Mouse (Mus musculus) bone marrow macrophage, adult 2 months (primary cell): ENCODE measurements around the gene Gpsm2. TPM values are rescaled to one million over a fixed set of nuclear protein-coding genes. Genes with fewer than 3 reads are reported as not detected.
"Not testable (repeated sequence)": the region's sequence is repeated elsewhere in the genome, so short reads cannot be mapped to it uniquely, and the experiment has no call there.

Experiments used
- H3K27ac ChIP-seq: 2 replicates; pipeline ENCODE4 v1.5.1; 2012; ENCODE audit warnings: low read depth, low read length; ENCODE audit not compliant: insufficient read depth
- H3K4me1 ChIP-seq: 2 replicates; pipeline ENCODE4 v1.6.1; 2012; ENCODE audit warnings: low read length; ENCODE audit not compliant: control insufficient read depth, insufficient read depth
- H3K4me3 ChIP-seq: 2 replicates; pipeline ENCODE4 v1.5.1; 2012; ENCODE audit warnings: mild to moderate bottlenecking, low read length, moderate library complexity; ENCODE audit not compliant: insufficient read depth
- CTCF ChIP-seq: IDR thresholded peaks from 2 replicates; pipeline ENCODE4 v1.5.1; 2012; ENCODE audit warnings: low read depth, mild to moderate bottlenecking, low read length, moderate library complexity
- POLR2A ChIP-seq: IDR thresholded peaks from 2 replicates; pipeline ENCODE4 v1.6.1; 2012; ENCODE audit warnings: mild to moderate bottlenecking, low read depth, low read length, borderline replicate concordance
- polyA plus RNA-seq: library from polyadenylated mRNA; stranded (reverse); fragments of >200 nt; gene quantifications from 2 replicates; pipeline ENCODE4 v1.2.4, GENCODE M21; 2012; ENCODE audit not compliant: missing spikeins, insufficient read depth, insufficient read length

The Gpsm2 gene
- polyA plus RNA-seq, 1 experiment = 12.8 TPM

DNA sequence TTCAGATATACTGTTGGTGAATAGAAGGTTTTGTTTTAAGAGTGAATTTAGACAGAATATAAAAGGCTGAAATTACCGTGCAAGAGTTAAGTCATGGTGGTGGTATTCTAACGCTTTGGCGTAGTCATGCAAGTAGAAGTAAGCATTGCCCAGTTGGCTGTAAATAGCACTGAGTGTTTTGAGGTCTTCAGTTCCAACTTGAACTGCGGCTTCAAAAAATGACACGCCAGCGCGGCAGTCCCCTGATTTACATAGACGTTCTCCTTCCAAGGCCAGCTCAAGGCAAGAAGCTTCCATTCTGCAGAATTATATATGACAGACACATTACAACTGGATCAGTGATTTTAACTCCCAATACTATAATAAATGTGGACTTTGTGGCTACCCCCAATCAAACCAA is 19.3 kb downstream of the Gpsm2 start:
- H3K4me3 ChIP-seq = no peak overlapping the region
- TF ChIP-seq POLR2A (no peak), CTCF (no peak)
- H3K4me1 ChIP-seq = no peaks in the 10 kb centered on the region
- H3K27ac ChIP-seq = no peak overlapping the region

DNA sequence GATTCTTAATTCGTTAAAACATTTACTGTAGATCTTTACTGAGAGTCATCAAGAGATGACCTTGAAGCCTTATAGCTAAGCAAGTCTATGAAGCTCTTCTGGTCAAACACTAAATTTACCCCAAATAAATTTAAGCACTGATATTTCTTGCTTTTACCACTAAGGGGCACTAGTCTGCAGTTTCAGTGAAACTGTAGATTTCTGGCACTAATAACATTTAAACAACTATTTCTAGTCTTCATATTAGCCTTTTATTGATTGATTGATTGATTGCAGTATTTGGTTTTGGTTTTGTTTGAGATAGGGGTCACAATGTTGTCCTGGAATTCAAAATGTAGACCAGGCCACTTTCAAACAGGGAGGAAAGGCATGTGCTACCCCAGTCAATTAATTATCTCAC is 20.9 kb downstream of the Gpsm2 start:
- Histone ChIP-seq H3K27ac (no peak overlapping the region), H3K4me3 (no peak overlapping the region), H3K4me1 (no peaks in the 10 kb centered on the region)
- TF ChIP-seq POLR2A (no peak), CTCF (no peak)

DNA sequence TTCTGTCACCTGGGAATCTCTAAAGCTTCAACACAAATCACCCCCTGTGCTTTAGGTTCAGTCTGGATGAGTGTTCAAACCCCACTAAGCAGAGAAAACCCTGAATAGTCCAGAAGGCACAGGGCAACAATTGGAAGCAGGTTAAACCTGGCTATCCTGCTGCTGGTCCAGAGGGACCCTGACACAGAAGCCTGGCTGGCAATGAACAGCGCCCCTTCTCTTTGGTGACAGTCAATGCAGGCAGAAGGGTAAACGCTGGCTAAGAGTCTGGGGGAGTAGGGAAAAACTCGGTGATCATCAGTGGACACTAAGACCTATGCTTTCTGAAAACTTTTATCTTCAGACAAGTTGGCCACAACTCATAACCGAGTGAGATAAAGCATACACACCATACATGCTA is 22.3 kb downstream of the Gpsm2 start:
- no peak for TF ChIP-seq CTCF
- TF ChIP-seq POLR2A = no peak
- Histone ChIP-seq H3K4me1 (no peaks in the 10 kb centered on the region), H3K4me3 (no peak overlapping the region), H3K27ac (no peak overlapping the region)

DNA sequence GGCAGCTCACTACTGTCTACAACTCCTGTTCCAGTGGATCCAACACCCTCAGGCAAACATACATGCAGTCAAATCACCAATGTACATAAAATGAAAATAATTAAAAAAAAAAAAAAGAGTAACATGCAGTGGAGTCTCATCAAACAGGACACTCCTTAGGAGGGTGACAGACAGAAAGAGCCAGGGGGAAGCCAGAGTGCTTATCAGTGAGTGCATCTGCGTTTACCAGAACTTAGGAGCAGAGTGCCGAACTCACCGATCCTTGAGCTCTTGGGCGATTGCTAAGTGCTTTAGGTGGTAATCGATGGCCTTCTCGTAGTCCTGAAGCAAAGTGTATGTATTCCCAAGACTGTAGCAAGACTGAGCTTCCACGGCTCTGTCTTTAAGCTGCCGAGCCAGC is 23.4 kb downstream of the Gpsm2 start:
- no peak overlapping the region for H3K4me3 ChIP-seq
- TF ChIP-seq POLR2A (no peak), CTCF (no peak)
- H3K4me1 ChIP-seq = no peaks in the 10 kb centered on the region
- H3K27ac ChIP-seq = no peak overlapping the region

DNA sequence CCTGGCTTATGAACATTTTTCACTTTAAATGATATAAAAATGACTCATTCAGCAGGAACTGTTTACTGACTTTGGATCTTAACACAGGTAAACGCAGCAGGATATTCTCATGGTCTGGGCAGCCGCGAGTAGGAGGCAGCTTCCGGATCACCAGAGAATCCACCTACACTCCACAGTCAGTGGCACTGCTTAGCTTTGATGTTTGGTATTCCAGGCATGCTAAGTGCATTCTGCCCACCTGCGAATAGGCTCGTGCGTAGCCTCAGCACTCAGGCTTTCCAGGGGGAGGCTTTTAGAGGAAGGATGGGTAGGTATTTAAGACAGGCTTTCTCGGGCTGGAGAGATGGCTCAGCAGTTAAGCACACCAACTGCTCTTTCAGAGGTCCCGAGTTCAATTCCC is 27.8 kb downstream of the Gpsm2 start:
- Histone ChIP-seq H3K27ac (no peak overlapping the region), H3K4me1 (peaks cover 10% of the 10 kb centered on the region), H3K4me3 (no peak overlapping the region)
- TF ChIP-seq CTCF (no peak), POLR2A (no peak)

DNA sequence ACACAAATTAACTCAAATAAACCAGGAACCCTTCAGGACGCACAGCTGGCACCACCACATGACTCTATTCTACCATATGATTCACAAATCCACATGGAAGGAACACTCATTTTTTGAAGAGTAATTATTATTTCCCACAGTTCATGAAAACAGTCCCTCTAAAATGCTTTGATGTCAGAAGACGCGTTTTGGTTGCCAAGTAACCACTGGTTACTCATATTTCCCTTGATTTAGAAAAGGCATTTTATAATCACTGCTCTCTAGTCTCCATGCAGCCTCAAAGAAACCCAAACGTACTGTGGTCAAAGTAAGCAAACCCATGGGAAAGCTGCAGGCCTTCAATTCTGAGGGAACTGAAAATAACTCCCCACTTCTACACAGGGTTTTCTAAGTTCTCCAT is 32.1 kb downstream of the Gpsm2 start:
- TF ChIP-seq POLR2A (no peak), CTCF (no peak)
- peaks cover 12% of the 10 kb centered on the region for H3K4me1 ChIP-seq
- H3K4me3 ChIP-seq = no peak overlapping the region
- H3K27ac ChIP-seq = peak overlapping the region; percentile 33; the same call in 1 of the 2 replicates

DNA sequence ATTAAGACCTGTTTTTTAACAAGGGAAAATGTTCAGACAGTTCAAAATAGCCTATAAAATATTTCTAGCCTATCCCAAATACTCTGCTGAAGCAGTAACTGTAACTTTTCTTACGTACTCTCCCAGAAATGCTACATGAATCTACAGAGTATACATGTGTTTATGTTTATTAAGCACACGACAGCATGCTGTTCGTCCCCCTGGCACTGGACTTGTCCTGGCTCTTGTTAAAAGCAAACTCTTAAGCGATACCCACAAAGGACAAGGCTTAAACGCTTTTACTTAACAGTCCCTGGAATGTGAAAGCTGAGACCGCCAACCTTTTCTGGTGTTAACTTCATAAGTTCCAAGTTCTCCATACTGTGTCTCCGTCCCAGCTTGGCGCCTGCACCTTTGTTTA is 32.7 kb downstream of the Gpsm2 start:
- no peak overlapping the region for H3K27ac ChIP-seq
- TF ChIP-seq CTCF = no peak
- TF ChIP-seq POLR2A = no peak
- no peak overlapping the region for H3K4me3 ChIP-seq
- H3K4me1 ChIP-seq = peaks cover 12% of the 10 kb centered on the region

DNA sequence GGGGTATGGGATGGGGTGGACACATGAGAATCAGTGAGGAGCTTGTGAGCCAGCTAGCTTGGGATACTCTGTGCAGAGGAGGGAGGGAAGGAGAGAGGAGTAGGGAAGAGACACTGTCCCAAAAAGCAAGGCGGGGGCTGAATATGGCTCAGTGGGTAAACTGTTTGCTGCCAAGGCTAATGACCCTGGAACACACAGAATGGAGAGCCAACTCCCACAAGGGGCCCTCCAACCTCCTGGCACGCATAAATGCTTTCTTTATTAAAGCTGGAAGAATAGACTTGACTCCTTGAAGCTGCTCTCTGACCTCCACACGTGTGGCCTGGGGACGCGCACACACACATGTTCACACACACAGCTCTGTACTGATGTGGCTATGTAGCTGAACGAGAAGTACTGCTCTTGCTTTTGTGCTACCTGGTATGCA is 33.1 kb downstream of the Gpsm2 start:
- Histone ChIP-seq H3K27ac (no peak overlapping the region), H3K4me3 (no peak overlapping the region)
- TF ChIP-seq CTCF (no peak), POLR2A (no peak)

DNA sequence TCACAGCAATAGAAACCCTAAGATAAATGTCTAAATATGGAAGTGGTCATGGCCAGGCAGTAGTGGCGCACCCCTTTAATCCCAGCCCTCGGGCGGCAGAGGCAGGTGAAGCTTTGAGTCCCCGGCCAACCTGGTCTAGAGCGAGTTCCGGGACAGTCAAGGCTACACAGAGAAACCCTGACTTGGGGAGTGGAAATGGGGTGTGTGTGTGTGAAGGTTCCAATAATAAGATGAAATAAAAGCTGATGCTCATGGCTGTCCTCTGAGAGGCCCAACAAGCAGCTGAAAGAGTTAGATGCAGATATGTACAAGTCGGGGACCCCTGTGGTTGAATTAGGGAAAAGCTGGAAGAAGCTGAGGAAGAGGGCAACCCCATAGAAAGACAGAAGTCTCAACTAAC is 36.4 kb downstream of the Gpsm2 start:
- peaks cover 12% of the 10 kb centered on the region for H3K4me1 ChIP-seq

More for the DNA sequence above, 33.1 kb downstream of the Gpsm2 start:
- H3K4me1 ChIP-seq = peaks cover 12% of the 10 kb centered on the region

DNA sequence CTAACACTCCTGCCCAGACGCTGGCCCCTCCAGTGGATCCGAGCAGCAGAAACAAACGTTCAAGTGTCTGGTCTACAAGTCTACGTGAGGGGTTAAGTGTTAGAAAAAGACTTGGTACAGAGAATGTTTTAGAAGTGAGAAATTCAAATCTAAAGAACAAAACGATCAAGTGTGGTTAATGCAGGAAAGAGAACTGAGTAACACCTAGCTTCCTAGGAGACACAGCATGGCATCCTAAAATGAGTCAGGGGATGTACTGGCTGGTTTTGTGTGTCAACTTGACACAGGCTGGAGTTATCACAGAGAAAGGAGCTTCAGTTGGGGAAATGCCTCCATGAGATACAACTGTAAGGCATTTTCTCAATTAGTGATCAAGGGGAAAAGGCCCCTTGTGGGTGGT is 38.5 kb downstream of the Gpsm2 start:
- H3K27ac ChIP-seq, H3K4me3 ChIP-seq, H3K4me1 ChIP-seq: not testable (repeated sequence)

More for the DNA sequence above, 36.4 kb downstream of the Gpsm2 start:
- TF ChIP-seq CTCF (no peak), POLR2A (no peak)
- Histone ChIP-seq H3K27ac (no peak overlapping the region), H3K4me3 (no peak overlapping the region)

DNA sequence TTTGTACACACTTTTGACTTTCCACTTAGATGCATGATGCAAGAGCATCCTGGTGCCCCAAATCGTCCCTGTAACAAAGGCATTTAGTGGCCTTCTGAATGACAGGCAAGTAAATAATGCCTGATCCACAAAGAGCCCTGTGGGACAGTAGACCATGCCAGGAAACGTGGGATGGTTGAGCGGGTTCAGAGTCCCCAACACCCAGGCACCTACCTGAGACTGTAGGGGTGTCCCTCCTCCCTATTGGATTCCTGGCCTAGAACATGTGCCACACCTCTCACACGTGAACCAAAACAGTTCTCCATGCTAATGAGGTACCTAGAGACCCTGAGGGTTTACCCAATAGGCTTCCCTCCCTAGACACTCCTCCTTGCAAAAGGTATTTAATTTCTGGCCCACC is 41.1 kb downstream of the Gpsm2 start:
- Histone ChIP-seq H3K4me1 (0 out of 2 replicates have a peak, but pooled peaks cover 3% of the 10 kb centered on the region), H3K4me3 (no peak overlapping the region), H3K27ac (peak overlapping the region; percentile 55)
- TF ChIP-seq POLR2A = no peak
- no peak for TF ChIP-seq CTCF

DNA sequence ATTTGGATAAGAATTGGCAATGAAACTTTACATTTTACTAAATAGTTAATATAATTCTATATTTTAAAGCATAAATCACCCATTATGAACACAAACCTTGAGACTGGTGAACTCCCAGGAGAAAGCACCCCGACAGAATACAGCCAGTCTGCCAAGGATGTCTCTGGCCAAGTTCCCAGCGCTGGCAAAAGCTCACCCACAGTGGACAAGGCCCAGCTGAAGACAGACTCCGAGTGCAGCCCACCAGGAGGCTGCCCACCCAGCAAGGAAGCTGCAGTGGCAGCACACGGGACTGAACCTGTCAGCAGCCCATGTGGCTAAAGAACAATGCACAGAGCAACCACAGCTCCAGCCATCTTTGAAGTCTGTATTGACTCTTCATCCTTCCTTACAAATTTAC is 45.5 kb downstream of the Gpsm2 start:
- Histone ChIP-seq H3K4me1 (0 out of 2 replicates have a peak, but pooled peaks cover 3% of the 10 kb centered on the region), H3K4me3 (no peak overlapping the region), H3K27ac (no peak overlapping the region)
- TF ChIP-seq POLR2A (no peak), CTCF (no peak)
